Mouse (Mus musculus) brain, embryonic 14.5 days (tissue): ENCODE data around the gene Fads6. TPM values are rescaled to one million over a fixed set of nuclear protein-coding genes. Genes with fewer than 3 reads are reported as not detected.

ENCODE experiments used
- DNase-seq: peaks from one replicate; pipeline ENCODE4 v3.0.0-alpha.2; 2011; ENCODE audit warnings: low read depth
- CTCF ChIP-seq: fragments of 200-500 bp; IDR thresholded peaks from 2 replicates; pipeline ENCODE4 v1.5.1; 2012; ENCODE audit warnings: inconsistent platforms, mild to moderate bottlenecking, moderate library complexity, borderline replicate concordance; ENCODE audit not compliant: insufficient read depth, insufficient read length; ENCODE audit errors: extremely low read depth
- POLR2A ChIP-seq: fragments of 200-500 bp; IDR thresholded peaks from 2 replicates; pipeline ENCODE4 v1.6.1; 2012; ENCODE audit warnings: mild to moderate bottlenecking, inconsistent platforms, borderline replicate concordance; ENCODE audit not compliant: poor library complexity, insufficient read depth, insufficient read length, severe bottlenecking; ENCODE audit errors: extremely low read depth
- polyA plus RNA-seq: library from polyadenylated mRNA; depleted of rRNA; stranded (reverse); fragments of >200 nt; gene quantifications from 2 replicates; pipeline ENCODE4 v1.2.3, GENCODE M21; 2012

The Fads6 gene
- polyA plus RNA-seq, 1 experiment, result 2.4 TPM

- TF ChIP-seq POLR2A, result no peak
- TF ChIP-seq CTCF, result no peak
- DNase-seq, result no peak
These were observed 14.6 kb downstream of the Fads6 start for GRCm38 (mm10) chr11:115282723-115283485.

GRCm38 (mm10) chr11:115282295-115282694 is 15.2 kb downstream of the Fads6 start:
- no peak for DNase-seq
- no peak for TF ChIP-seq POLR2A
- TF ChIP-seq CTCF, result no peak

GRCm38 (mm10) chr11:115279726-115280125 is 17.7 kb downstream of the Fads6 start:
- no peak for DNase-seq
- TF ChIP-seq CTCF, result no peak
- TF ChIP-seq POLR2A, result no peak

- no peak for DNase-seq
- no peak for TF ChIP-seq POLR2A
- TF ChIP-seq CTCF, result no peak
These were observed 19.3 kb downstream of the Fads6 start for GRCm38 (mm10) chr11:115278176-115278575.

GRCm38 (mm10) chr11:115277604-115277975 is 19.9 kb downstream of the Fads6 start:
- TF ChIP-seq POLR2A, result no peak
- DNase-seq, result no peak

GRCm38 (mm10) chr11:115276780-115277603 is 20.5 kb downstream of the Fads6 start, which contains the start of gene Fdxr:
Fdxr (minus strand) TSS chr11:115277050.
- TF ChIP-seq CTCF (no peak), POLR2A (peak; percentile 73; the same call in 1 of the 2 replicates)
- DNase-seq, result peak; percentile 100

- DNase-seq, result no peak
- no peak for TF ChIP-seq POLR2A
- no peak for TF ChIP-seq CTCF
These were observed 21.5 kb downstream of the Fads6 start for GRCm38 (mm10) chr11:115275954-115276353.

GRCm38 (mm10) chr11:115275509-115275908 is 22.0 kb downstream of the Fads6 start:
- no peak for DNase-seq
- TF ChIP-seq POLR2A (no peak), CTCF (no peak)

GRCm38 (mm10) chr11:115274771-115275170 is 22.7 kb downstream of the Fads6 start:
- no peak for TF ChIP-seq CTCF
- no peak for TF ChIP-seq POLR2A
- DNase-seq, result no peak

GRCm38 (mm10) chr11:115274178-115274577 is 23.3 kb downstream of the Fads6 start:
- TF ChIP-seq CTCF, result no peak
- TF ChIP-seq POLR2A, result no peak
- no peak for DNase-seq

GRCm38 (mm10) chr11:115273735-115274134 is 23.7 kb downstream of the Fads6 start:
- TF ChIP-seq POLR2A (no peak), CTCF (no peak)
- no peak for DNase-seq
